Mouse (Mus musculus) stomach, embryonic 14.5 days (tissue): ENCODE data around the gene Prkab1. TPM values are rescaled to one million over a fixed set of nuclear protein-coding genes. Genes with fewer than 3 reads are reported as not detected.

Source experiments
- ATAC-seq: fragments of 200-750 bp; cut with Nextera tagmentation; 2 replicates; pipeline ENCODE4 v1.8.0; 2017; ENCODE audit warnings: low read depth, moderate TSS enrichment; ENCODE audit not compliant: insufficient number of reproducible peaks, insufficient read depth, low FRiP score
- H3K27ac ChIP-seq: fragments of 300-500 bp; sonication (generic); 2 replicates; pipeline ENCODE4 v1.5.1; 2014; ENCODE audit warnings: mild to moderate bottlenecking, low read length, moderate library complexity, mixed read lengths
- H3K27me3 ChIP-seq: fragments of 300-500 bp; sonication (generic); 2 replicates; pipeline ENCODE4 v1.6.1; 2014; ENCODE audit warnings: low read length, control low read depth, mixed read lengths; ENCODE audit not compliant: control insufficient read depth, insufficient read depth
- H3K36me3 ChIP-seq: fragments of 300-500 bp; sonication (generic); 2 replicates; pipeline ENCODE4 v1.6.1; 2014; ENCODE audit warnings: mild to moderate bottlenecking, control low read depth, low read length, moderate library complexity, mixed read lengths; ENCODE audit not compliant: control insufficient read depth, insufficient read depth
- H3K4me1 ChIP-seq: fragments of 300-500 bp; sonication (generic); 2 replicates; pipeline ENCODE4 v1.6.1; 2014; ENCODE audit warnings: low read length, control low read depth, mixed read lengths; ENCODE audit not compliant: control insufficient read depth, insufficient read depth
- H3K4me2 ChIP-seq: fragments of 300-500 bp; sonication (generic); replicated peaks from 2 replicates; pipeline ENCODE4 v1.6.1; 2014; ENCODE audit warnings: low read depth, low read length, control low read depth
- H3K4me3 ChIP-seq: fragments of 300-500 bp; sonication (generic); 2 replicates; pipeline ENCODE4 v1.5.1; 2014; ENCODE audit warnings: low read depth, low read length, control low read depth
- H3K9ac ChIP-seq: fragments of 300-500 bp; sonication (generic); replicated peaks from 2 replicates; pipeline ENCODE4 v1.6.1; 2014; ENCODE audit warnings: low read depth, mild to moderate bottlenecking, control low read depth, low read length, moderate library complexity, mixed read lengths
- H3K9me3 ChIP-seq: fragments of 300-500 bp; sonication (generic); 2 replicates; pipeline ENCODE4 v1.6.1; 2016; ENCODE audit warnings: low read depth, low read length, control low read depth; ENCODE audit not compliant: control insufficient read depth
- whole genome bisulfite sequencing: fragments of 180-500 bp; shearing (Covaris S2); extraction: QIAGEN DNeasy Blood & Tissue Kit; methylation state at CpG from one replicate; pipeline ENCODE4 v1.1.7; 2014; 5-methylcytosine and 5-hydroxymethylcytosine counted together
- polyA plus RNA-seq: library from polyadenylated mRNA; unstranded; fragments of >200 nt; fragmentation: Nextera tagmentation; extraction: Ambion mirVana; gene quantifications from 2 replicates; pipeline ENCODE4 v1.2.1, GENCODE M21; 2014

Gene Prkab1
- 59.7 and 60.8 TPM in 2 replicates for polyA plus RNA-seq

DNA sequence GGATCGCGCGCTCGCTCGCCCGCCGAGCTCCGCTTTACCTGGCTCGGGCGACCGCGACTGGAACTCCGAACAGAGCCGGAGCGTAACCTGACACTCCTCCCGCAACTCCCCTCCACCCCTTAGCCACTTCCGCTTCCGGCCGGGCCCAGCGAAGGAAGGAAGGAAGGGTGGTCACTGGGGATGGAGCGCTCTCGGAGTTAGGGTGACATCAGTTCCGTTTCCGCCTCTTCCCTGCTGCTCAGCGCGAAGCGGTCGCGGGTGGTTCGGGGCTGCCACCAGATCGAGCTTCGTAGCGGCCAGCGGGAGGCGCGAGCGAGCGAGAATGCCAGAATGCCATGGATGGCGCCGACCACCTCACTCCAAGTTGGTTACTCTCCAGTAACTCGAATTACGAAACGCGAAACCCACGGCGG lies at the start of gene Prkab1:
Gene Prkab1, minus strand, starts transcription at position 182 of the 413 bp plus-strand sequence.
- H3K36me3 ChIP-seq: peaks cover 25% of the 10 kb centered on the region
- WGBS: under 1% methylated on average over 46 of the region's 46 CpGs
- ATAC-seq: peak; percentile 96

DNA sequence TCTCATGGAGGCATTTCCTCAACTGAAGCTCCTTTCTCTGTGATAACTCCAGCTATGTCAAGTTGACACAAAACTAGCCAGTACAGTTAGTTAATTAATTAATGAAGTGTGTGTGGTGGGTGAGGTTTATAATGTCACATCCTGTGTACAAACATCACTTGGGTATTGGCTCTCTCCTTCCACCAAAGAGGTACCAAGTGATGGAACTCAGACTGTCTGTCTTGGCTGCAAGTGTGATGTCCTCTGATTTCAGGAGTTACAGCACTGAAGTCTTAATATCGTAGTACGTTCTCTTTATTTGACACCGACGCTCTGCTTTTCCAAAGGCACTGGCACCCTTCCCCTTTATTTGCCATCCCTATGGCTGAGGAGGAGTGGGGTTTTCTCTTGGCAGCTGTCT lies 45.3 kb upstream of the Prkab1 start:
- H3K4me3 ChIP-seq: no peak overlapping the region
- no peak overlapping the region for H3K9ac ChIP-seq
- no peaks in the 10 kb centered on the region for H3K9me3 ChIP-seq
- H3K27me3 ChIP-seq: no peaks in the 10 kb centered on the region
- H3K4me2 ChIP-seq: no peak overlapping the region
- no peak for ATAC-seq
- no peaks in the 10 kb centered on the region for H3K4me1 ChIP-seq
- no peak overlapping the region for H3K27ac ChIP-seq
- H3K36me3 ChIP-seq: no peaks in the 10 kb centered on the region
- 95% methylated on average over 4 of the region's 4 CpGs for WGBS

More for the DNA sequence above, at the start of gene Prkab1:
- Histone ChIP-seq H3K9me3 (no peaks in the 10 kb centered on the region), H3K9ac (peak within 1 kb of the TSS; percentile 80), H3K4me1 (0 out of 2 replicates have a peak, but pooled peaks cover 6% of the 10 kb centered on the region), H3K4me3 (peak within 1 kb of the TSS; percentile 82), H3K4me2 (peak within 1 kb of the TSS; percentile 87), H3K27me3 (no peaks in the 10 kb centered on the region), H3K27ac (peak within 1 kb of the TSS; percentile 81)

DNA sequence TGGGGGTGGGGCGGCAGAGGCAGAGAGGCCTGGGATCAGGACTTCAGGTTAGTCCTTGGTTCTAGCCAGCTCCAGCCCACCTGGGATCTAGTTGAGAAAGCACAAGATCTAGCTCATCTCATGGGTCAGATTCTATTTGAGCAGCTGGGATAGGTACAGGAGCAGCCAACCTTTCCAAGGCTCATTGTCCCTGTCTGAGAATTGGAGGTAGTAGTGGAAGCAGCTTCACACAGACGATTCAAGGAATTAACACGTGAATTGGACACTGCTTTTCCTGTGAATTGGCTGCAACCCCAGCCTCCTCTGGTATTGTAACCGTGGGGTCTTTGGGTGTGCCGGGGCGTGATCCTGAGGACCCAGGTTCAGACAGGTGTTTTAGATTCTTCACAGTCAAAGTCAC lies 28.5 kb upstream of the Prkab1 start:
- no peak for ATAC-seq
- 49% methylated on average over 6 of the region's 6 CpGs for WGBS
- Histone ChIP-seq H3K9me3 (no peaks in the 10 kb centered on the region), H3K36me3 (no peaks in the 10 kb centered on the region), H3K4me3 (no peak overlapping the region), H3K9ac (no peak overlapping the region), H3K27ac (no peak overlapping the region), H3K4me1 (no peaks in the 10 kb centered on the region), H3K27me3 (no peaks in the 10 kb centered on the region), H3K4me2 (no peak overlapping the region)

DNA sequence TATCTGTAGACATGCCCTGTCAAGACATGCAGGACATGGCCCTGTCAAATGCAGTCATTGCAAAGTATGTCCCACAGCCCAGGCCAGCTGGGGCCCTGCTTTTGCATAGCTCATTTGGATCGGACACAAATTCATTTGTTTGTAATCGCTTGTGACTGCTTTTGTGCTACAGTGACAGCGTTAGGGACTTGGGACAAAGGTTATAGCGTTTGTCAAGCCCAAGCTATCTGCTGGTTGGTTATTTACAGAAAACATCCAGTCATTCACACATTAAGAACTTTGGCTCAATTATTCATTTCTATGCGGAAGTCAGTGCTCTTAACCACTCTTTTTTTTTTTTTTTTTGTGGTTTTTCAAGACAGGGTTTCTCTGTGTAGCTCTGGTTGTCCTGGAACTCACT lies 27.9 kb upstream of the Prkab1 start:
- Histone ChIP-seq H3K4me3 (no peak overlapping the region), H3K4me1 (no peaks in the 10 kb centered on the region), H3K9me3 (no peaks in the 10 kb centered on the region), H3K27ac (no peak overlapping the region), H3K27me3 (no peaks in the 10 kb centered on the region), H3K9ac (no peak overlapping the region), H3K36me3 (no peaks in the 10 kb centered on the region), H3K4me2 (no peak overlapping the region)
- no peak for ATAC-seq
- WGBS: 85% methylated on average over 5 of the region's 5 CpGs

DNA sequence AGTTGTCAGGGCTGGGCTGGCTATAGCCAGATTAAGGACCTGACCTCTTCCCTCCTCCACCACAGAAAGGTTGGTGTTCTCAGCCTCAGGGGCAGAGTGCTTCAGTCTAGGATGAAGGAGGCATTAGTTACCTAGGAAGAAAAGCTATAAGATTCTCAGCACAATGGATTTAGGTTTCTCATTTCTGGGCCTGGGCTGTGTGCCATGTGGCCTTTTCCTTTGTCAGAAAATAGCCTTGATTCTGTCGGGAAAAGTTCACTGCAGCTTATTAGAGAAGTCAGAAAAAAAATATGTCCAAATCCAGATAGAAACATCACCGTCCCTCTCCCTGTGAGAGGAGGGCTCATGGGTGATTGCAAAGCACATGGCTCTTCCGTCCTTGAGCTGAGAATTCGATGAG lies 25.5 kb upstream of the Prkab1 start:
- ATAC-seq: no peak
- Histone ChIP-seq H3K27me3 (no peaks in the 10 kb centered on the region), H3K27ac (no peak overlapping the region), H3K9me3 (no peaks in the 10 kb centered on the region), H3K9ac (no peak overlapping the region), H3K36me3 (no peaks in the 10 kb centered on the region), H3K4me1 (no peaks in the 10 kb centered on the region), H3K4me3 (no peak overlapping the region), H3K4me2 (no peak overlapping the region)
- WGBS: 73% methylated on average over 4 of the region's 4 CpGs

DNA sequence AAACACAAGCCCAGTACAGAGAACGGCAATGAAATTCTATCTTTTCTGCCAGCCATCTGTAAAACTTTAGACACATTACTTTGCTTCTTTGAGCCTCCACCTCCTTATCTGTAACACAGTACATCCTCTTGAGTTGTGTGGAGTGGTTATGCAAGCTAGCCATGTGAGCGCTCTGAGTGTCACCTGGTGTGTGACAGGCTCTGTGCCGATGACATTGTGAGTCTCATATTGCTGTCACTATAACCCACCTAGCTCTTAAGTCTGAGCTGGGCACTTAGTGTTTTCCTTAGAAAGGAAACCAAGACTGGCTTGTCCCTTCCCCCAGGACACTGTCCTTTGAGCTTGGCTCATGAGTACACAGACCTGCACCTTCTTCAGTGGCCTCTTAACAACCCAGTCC lies 24.0 kb upstream of the Prkab1 start:
- Histone ChIP-seq H3K9ac (no peak overlapping the region), H3K4me3 (no peak overlapping the region), H3K27ac (no peak overlapping the region), H3K4me2 (no peak overlapping the region), H3K4me1 (no peaks in the 10 kb centered on the region), H3K27me3 (no peaks in the 10 kb centered on the region), H3K9me3 (no peaks in the 10 kb centered on the region), H3K36me3 (no peaks in the 10 kb centered on the region)
- no peak for ATAC-seq
- WGBS: 89% methylated on average over 3 of the region's 3 CpGs

DNA sequence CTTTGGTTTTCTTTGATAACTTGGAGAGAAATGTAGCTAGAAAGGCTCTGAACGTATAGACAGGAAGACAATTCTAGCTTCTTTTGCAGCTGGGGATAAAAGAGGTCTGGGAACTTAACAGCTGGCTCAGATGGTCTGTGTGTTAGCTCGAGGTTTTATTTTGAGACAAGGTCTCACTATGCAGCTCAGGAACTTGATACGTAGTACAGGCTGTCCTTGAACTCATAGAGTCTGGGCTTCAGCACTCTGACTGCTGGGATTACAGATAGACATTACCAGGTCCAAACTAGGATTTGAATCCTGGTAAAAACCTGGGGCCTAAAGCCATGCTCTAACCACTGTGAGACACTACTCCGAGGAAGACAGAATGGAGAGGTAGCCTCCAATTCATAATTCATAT lies 21.9 kb upstream of the Prkab1 start:
- ATAC-seq: no peak
- H3K4me2 ChIP-seq: no peak overlapping the region
- H3K4me1 ChIP-seq: no peaks in the 10 kb centered on the region
- H3K9ac ChIP-seq: no peak overlapping the region
- 76% methylated on average over 4 of the region's 4 CpGs for WGBS
- H3K4me3 ChIP-seq: no peak overlapping the region
- H3K9me3 ChIP-seq: no peaks in the 10 kb centered on the region
- no peaks in the 10 kb centered on the region for H3K36me3 ChIP-seq
- H3K27ac ChIP-seq: no peak overlapping the region
- no peaks in the 10 kb centered on the region for H3K27me3 ChIP-seq

DNA sequence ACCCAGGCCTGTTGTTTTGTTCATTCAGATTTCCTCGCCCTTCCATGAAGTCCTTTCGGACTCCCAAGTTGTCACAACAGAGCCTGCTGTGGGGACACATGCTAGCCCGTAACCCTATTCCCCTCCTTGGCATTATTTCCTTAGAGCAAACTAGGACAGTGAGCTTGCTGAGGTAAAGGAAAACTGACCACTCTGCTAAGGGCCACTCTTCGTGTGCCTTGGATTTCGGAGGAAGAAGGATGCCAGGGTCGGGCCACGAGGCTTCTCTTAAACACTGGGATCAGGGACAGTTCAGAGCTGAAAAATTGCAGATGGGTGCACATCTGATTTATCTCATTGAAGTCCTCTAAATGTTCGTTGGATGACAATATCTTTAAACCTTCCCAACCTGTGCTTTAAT lies 21.3 kb upstream of the Prkab1 start:
- Histone ChIP-seq H3K9me3 (no peaks in the 10 kb centered on the region), H3K9ac (no peak overlapping the region), H3K27me3 (no peaks in the 10 kb centered on the region), H3K27ac (no peak overlapping the region), H3K4me1 (no peaks in the 10 kb centered on the region), H3K4me2 (no peak overlapping the region), H3K36me3 (no peaks in the 10 kb centered on the region), H3K4me3 (no peak overlapping the region)
- WGBS: 82% methylated on average over 8 of the region's 8 CpGs
- no peak for ATAC-seq

DNA sequence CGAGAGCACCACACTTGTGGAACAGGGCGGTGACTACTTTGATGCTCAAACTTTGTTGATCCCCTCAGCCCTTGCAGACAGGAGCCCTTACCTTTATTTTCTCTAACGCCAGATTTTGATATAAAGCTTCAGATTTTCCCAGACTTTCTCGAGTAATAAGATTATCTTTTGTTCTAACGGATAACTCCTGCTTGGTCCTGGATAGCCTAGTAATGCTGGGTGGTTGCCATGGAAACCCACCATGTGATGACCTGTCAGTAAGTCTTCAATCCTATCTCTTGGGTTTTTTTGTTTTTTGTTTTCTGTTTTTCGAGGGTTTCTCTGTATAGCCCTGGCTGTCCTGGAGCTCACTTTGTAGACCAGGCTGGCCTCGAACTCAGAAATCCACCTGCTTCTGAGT lies 17.9 kb upstream of the Prkab1 start:
- ATAC-seq: no peak
- Histone ChIP-seq H3K9me3 (no peaks in the 10 kb centered on the region), H3K4me1 (peaks cover 3% of the 10 kb centered on the region; the same call in 1 of the 2 replicates), H3K27ac (no peak overlapping the region), H3K9ac (no peak overlapping the region), H3K36me3 (no peaks in the 10 kb centered on the region), H3K27me3 (no peaks in the 10 kb centered on the region), H3K4me2 (no peak overlapping the region), H3K4me3 (no peak overlapping the region)
- WGBS: 68% methylated on average over 7 of the region's 7 CpGs
